8 mouse cellular contexts compared by ENCODE assay signal in genomic region chr10:82698712-82699261, GRCm38 (mm10). TPM values are rescaled to one million over a fixed set of nuclear protein-coding genes. Genes with fewer than 3 reads are reported as not detected.
DNase-seq lines count a peak whose midpoint lies in the region; ATAC-seq and TF ChIP-seq lines count a peak whose summit lies in the region.

No protein-coding gene starts in this region.

- ATAC-seq in kidney, embryonic 15.5 days (replicated peaks; ENCODE audit: low FRiP score): peak; percentile 96
- ATAC-seq in monocyte, adult 5-6 weeks (replicated peaks; ENCODE audit: insufficient number of reproducible peaks, low FRiP score, low TSS enrichment, poor library complexity, severe bottlenecking): peak; percentile 59

- peak overlapping the region; percentile 82 for H3K4me2 ChIP-seq in kidney, embryonic 15.5 days

- peaks cover 10% of the 10 kb centered on the region; the same call in 1 of the 2 replicates for H3K79me2 ChIP-seq in liver, adult 2 months (ENCODE audit: control insufficient read depth, insufficient read depth, low read length)

- H3K27ac ChIP-seq in embryonic fibroblast, embryonic 13.5 days (ENCODE audit: insufficient read depth, low read length): peak overlapping the region; percentile 36
- H3K27ac ChIP-seq in heart, embryonic 10.5 days: peak overlapping the region; percentile 95
- peak overlapping the region; percentile 69 for H3K27ac ChIP-seq in kidney, embryonic 15.5 days
- H3K27ac ChIP-seq in liver, adult 2 months (replicated peaks; ENCODE audit: insufficient read depth, low read depth, low read length): peak overlapping the region; percentile 75

- no peaks in the 10 kb centered on the region for H3K27me3 ChIP-seq in heart, embryonic 10.5 days (ENCODE audit: insufficient read depth, poor library complexity, severe bottlenecking)
- H3K27me3 ChIP-seq in kidney, embryonic 15.5 days: no peaks in the 10 kb centered on the region
- H3K27me3 ChIP-seq in liver, adult 2 months (ENCODE audit: control insufficient read depth, insufficient read depth, low read length): no peaks in the 10 kb centered on the region

- peaks cover 4% of the 10 kb centered on the region; the same call in 1 of the 2 replicates for H3K4me1 ChIP-seq in embryonic fibroblast, embryonic 13.5 days (ENCODE audit: control insufficient read depth, insufficient read depth, low read length)
- H3K4me1 ChIP-seq in heart, embryonic 10.5 days: peaks cover 11% of the 10 kb centered on the region
- peaks cover 17% of the 10 kb centered on the region for H3K4me1 ChIP-seq in kidney, embryonic 15.5 days
- peaks cover 3% of the 10 kb centered on the region for H3K4me1 ChIP-seq in liver, adult 2 months (ENCODE audit: control insufficient read depth, insufficient read depth, low read length)

- TF ChIP-seq POLR2A in embryonic fibroblast, embryonic 13.5 days (IDR thresholded peaks at IDR 0.05; ENCODE audit: low read depth, low read length): peak; percentile 80
- TF ChIP-seq POLR2A in liver, adult 2 months (IDR thresholded peaks at IDR 0.05; ENCODE audit: extremely low read depth, insufficient read depth, low read length): peak; percentile 56

- peak; percentile 93 for DNase-seq in CD4-positive helper T cell, adult 2 months (ENCODE audit: low read depth, low spot score)
- peak; percentile 93 for DNase-seq in brain, adult 2 months (ENCODE audit: low read depth, low spot score)
- DNase-seq in heart, embryonic 10.5 days (ENCODE audit: low spot score): peak; percentile 94
- peak; percentile 59 for DNase-seq in liver, adult 2 months (ENCODE audit: extremely low read depth, low read depth, low spot score)
- DNase-seq in spleen, postnatal 36 days (ENCODE audit: low spot score in 2 of 2): peak; percentile 89 to 90

- no peak for TF ChIP-seq CTCF in embryonic fibroblast, embryonic 13.5 days (IDR thresholded peaks at IDR 0.05; ENCODE audit: borderline replicate concordance, insufficient read depth, low read length)
- no peak for TF ChIP-seq CTCF in liver, adult 2 months (IDR thresholded peaks at IDR 0.05; ENCODE audit: low read depth, low read length)

- H3K36me3 ChIP-seq in heart, embryonic 10.5 days: peaks cover 13% of the 10 kb centered on the region
- peaks cover 16% of the 10 kb centered on the region for H3K36me3 ChIP-seq in kidney, embryonic 15.5 days
- peaks cover 8% of the 10 kb centered on the region; the same call in 1 of the 2 replicates for H3K36me3 ChIP-seq in liver, adult 2 months (ENCODE audit: control insufficient read depth, insufficient read depth, low read length)

- H3K9me3 ChIP-seq in heart, embryonic 10.5 days: no peaks in the 10 kb centered on the region
- H3K9me3 ChIP-seq in kidney, embryonic 15.5 days (replicated peaks): no peaks in the 10 kb centered on the region

- WGBS in heart, embryonic 10.5 days: 0% methylated on average over 42 of the region's 42 CpGs
- WGBS in kidney, embryonic 15.5 days: under 1% methylated on average over 29 of the region's 42 CpGs
- WGBS in liver, adult 2 months: under 1% methylated on average over 31 of the region's 42 CpGs

- peak overlapping the region; percentile 87 for H3K4me3 ChIP-seq in embryonic fibroblast, embryonic 13.5 days (ENCODE audit: insufficient read depth, low read length)
- H3K4me3 ChIP-seq in heart, embryonic 10.5 days: peak overlapping the region; percentile 81
- peak overlapping the region; percentile 95 for H3K4me3 ChIP-seq in kidney, embryonic 15.5 days (replicated peaks)
- H3K4me3 ChIP-seq in liver, adult 2 months (ENCODE audit: insufficient read depth, low read depth, low read length): peak overlapping the region; percentile 99

- H3K9ac ChIP-seq in kidney, embryonic 15.5 days: peak overlapping the region; percentile 72
- H3K9ac ChIP-seq in liver, adult 2 months (ENCODE audit: low read depth, low read length): peak overlapping the region; percentile 93

RNA-seq across cellular contexts. Expression of gene Hcfc2, which starts 2.8 kb away (rescaled TPM):
- 37.7 and 49.3 TPM in 2 replicates for polyA plus RNA-seq in embryonic fibroblast, embryonic 13.5 days (2011; ENCODE audit: insufficient read length, low read depth, missing spikeins)
- 37.7 and 44.3 TPM in 2 replicates for polyA plus RNA-seq in heart, embryonic 10.5 days (2016; fragmentation: Nextera tagmentation; extraction: Ambion mirVana)
- 33.2 and 33.3 TPM in 2 replicates for polyA plus RNA-seq in kidney, embryonic 15.5 days (2015; fragmentation: Nextera tagmentation; extraction: Ambion mirVana)
- 10.0 and 12.2 TPM in 2 replicates for total RNA-seq in liver, adult 2 months (2014; rRNA removed)
- polyA plus RNA-seq in liver, adult 2 months (2012; rRNA removed): 4.4 and 5.6 TPM in 2 replicates
- total RNA-seq in monocyte, adult 5-6 weeks (2017): 35.4 to 71.3 TPM (median 52.3 TPM) in 3 replicates

RNA-seq across cellular contexts. Expression of gene Glt8d2, which starts 8.3 kb away (rescaled TPM):
- polyA plus RNA-seq in embryonic fibroblast, embryonic 13.5 days (2011; ENCODE audit: insufficient read length, low read depth, missing spikeins): 6.2 and 10.4 TPM in 2 replicates
- polyA plus RNA-seq in heart, embryonic 10.5 days (2016; fragmentation: Nextera tagmentation; extraction: Ambion mirVana): 1.2 and 1.3 TPM in 2 replicates
- 4.0 and 5.0 TPM in 2 replicates for polyA plus RNA-seq in kidney, embryonic 15.5 days (2015; fragmentation: Nextera tagmentation; extraction: Ambion mirVana)
- total RNA-seq in liver, adult 2 months (2014; rRNA removed): 0.18 and 0.34 TPM in 2 replicates
- not detected in 2 replicates for polyA plus RNA-seq in liver, adult 2 months (2012; rRNA removed)
- 1.2 TPM in 1 of 3 replicates, not detected in the others for total RNA-seq in monocyte, adult 5-6 weeks (2017)

Comparison
In these comparisons a context has a peak if more than half of its experiments do, and no peak if none do; other contexts are left out.
1. Peak in every context shown above with its lines: DNase-seq, ATAC-seq, H3K4me3 ChIP-seq and H3K27ac ChIP-seq.
2. H3K27ac ChIP-seq: peak in every context shown above with its lines; median percentile 95 in heart, embryonic 10.5 days; 75 in liver, adult 2 months; 69 in kidney, embryonic 15.5 days; 36 in embryonic fibroblast, embryonic 13.5 days.